Mouse (Mus musculus) lung, embryonic 16.5 days (tissue): ENCODE data around the gene Ceacam15. TPM values are rescaled to one million over a fixed set of nuclear protein-coding genes. Genes with fewer than 3 reads are reported as not detected.

ENCODE experiments used
- polyA plus RNA-seq: library from polyadenylated mRNA; unstranded; fragments of >200 nt; fragmentation: Nextera tagmentation; extraction: Ambion mirVana; gene quantifications from 2 replicates; pipeline ENCODE4 v1.2.1, GENCODE M21; 2015

Gene Ceacam15
- polyA plus RNA-seq, 1 experiment from 2014 or later: not detected

Other genes with a start within 250 kb of the Ceacam15 start
- 34.8 and 39.1 TPM in 2 replicates for gene Tmem160, start 222.9 kb downstream of the Ceacam15 start, polyA plus RNA-seq
- 0.38 and 0.39 TPM in 2 replicates for gene Npas1, start 198.0 kb downstream of the Ceacam15 start, polyA plus RNA-seq
- gene Arhgap35, start 60.7 kb downstream of the Ceacam15 start, polyA plus RNA-seq: 16.4 and 17.8 TPM in 2 replicates
- not detected in 2 replicates for gene Ceacam9, start 46.2 kb upstream of the Ceacam15 start, polyA plus RNA-seq
- 275 and 283 TPM in 2 replicates for gene Ap2s1, start 62.7 kb upstream of the Ceacam15 start, polyA plus RNA-seq
- 46.7 and 47.2 TPM in 2 replicates for gene Slc1a5, start 105.6 kb upstream of the Ceacam15 start, polyA plus RNA-seq
- gene Strn4, start 140.2 kb upstream of the Ceacam15 start, polyA plus RNA-seq: 87.1 and 92.1 TPM in 2 replicates
- 28.1 and 28.9 TPM in 2 replicates for gene Fkrp, start 141.0 kb upstream of the Ceacam15 start, polyA plus RNA-seq
- 21.7 and 23.3 TPM in 2 replicates for gene Prkd2, start 167.2 kb upstream of the Ceacam15 start, polyA plus RNA-seq
- gene Dact3, start 199.6 kb upstream of the Ceacam15 start, polyA plus RNA-seq: 2.1 and 2.2 TPM in 2 replicates
- 12.9 and 13.0 TPM in 2 replicates for gene Gng8, start 216.1 kb upstream of the Ceacam15 start, polyA plus RNA-seq
- gene Ptgir, start 230.8 kb upstream of the Ceacam15 start, polyA plus RNA-seq: 2.6 and 2.8 TPM in 2 replicates
- 116 and 118 TPM in 2 replicates for gene Calm3, start 248.4 kb upstream of the Ceacam15 start, polyA plus RNA-seq